Mouse (Mus musculus): ENCODE results near the gene Pitpnm1. TPM values are rescaled to one million over a fixed set of nuclear protein-coding genes. Genes with fewer than 3 reads are reported as not detected.
A peak's percentile ranks its signal among the peaks of the same experiment; 100 is the strongest.
"Not testable (repeated sequence)": the region's sequence is repeated elsewhere in the genome, so short reads cannot be mapped to it uniquely, and the experiment has no call there.

The Pitpnm1 gene
- polyA plus RNA-seq, 1 experiment from 2014 or later, result 15.8 TPM

DNA sequence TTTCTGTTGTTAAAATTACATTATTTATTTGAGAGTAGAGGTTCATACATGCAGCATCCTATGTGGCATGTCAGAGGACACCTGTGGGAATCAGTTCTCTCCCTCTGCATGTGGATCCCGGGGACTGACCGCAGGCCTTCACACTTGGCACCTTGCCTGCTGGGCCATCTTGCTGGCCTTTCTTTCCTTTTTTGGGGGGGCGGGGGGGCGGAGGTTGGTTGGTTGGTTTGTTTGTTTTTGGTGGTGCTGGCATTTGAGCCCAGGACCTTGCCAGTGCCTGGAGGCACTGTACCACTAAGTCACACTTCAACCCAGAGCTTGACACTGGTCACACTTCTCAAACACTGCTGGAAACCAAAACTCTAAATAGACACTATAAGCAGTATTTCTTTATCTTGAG, 34.6 kb downstream of the Pitpnm1 start:
- no peaks in the 10 kb centered on the region for H3K9me3 ChIP-seq (ENCODE audit: control insufficient read depth, low read length)
- no peaks in the 10 kb centered on the region for H3K27me3 ChIP-seq (ENCODE audit: control insufficient read depth, insufficient read depth, low read length)
- no peak overlapping the region for H3K4me2 ChIP-seq (replicated peaks; ENCODE audit: low read depth, low read length)
- 84% methylated on average over 4 of the region's 4 CpGs for WGBS
- no peak overlapping the region for H3K9ac ChIP-seq (ENCODE audit: low read depth, low read length)
- no peak overlapping the region for H3K27ac ChIP-seq (ENCODE audit: low read depth, low read length)
- no peak overlapping the region for H3K4me3 ChIP-seq (ENCODE audit: low read length)
- peaks cover 33% of the 10 kb centered on the region for H3K36me3 ChIP-seq (ENCODE audit: control insufficient read depth, insufficient read depth, low read length)
- ATAC-seq (ENCODE audit: low FRiP score, low TSS enrichment), result no peak
- H3K4me1 ChIP-seq (ENCODE audit: control insufficient read depth, insufficient read depth, low read length), result no peaks in the 10 kb centered on the region

DNA sequence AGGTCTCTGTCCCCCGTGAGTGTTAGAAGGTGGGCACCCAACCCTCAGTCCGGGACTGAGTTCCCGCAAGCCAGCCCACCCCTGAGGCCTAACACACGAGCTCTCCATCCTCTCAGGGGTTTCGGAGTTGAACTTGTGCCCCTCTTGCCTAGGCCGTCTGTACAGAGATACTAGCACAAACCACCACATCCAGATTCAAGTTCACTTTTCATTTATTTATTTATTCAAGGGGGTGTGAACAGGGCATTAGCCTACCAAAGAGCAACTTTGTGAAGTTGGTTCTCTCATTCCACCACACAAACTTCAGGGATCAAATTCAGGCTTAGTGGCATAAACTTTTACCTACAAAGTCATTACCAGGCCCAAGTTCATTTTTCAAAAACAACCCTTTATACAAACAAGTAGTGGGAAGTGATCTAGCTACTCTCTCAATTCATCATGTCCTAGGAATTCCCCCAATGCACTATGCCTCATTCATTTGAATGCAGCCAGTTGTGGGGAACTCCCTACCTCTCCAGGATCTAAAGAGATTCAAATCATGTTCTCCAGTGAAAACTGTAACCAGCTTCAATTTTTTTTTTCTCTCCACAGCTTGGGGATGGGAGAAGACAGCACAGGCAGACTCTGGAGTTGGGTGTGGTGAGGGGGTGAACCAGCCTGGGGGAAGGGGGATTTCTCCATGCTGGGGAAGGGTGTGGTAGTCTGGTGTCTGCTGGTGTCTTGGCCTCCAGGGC, 35.6 kb downstream of the Pitpnm1 start:
- H3K9ac ChIP-seq (ENCODE audit: low read depth, low read length); H3K4me1 ChIP-seq (ENCODE audit: control insufficient read depth, insufficient read depth, low read length); H3K27ac ChIP-seq (ENCODE audit: low read depth, low read length); H3K4me2 ChIP-seq (replicated peaks; ENCODE audit: low read depth, low read length); H3K27me3 ChIP-seq (ENCODE audit: control insufficient read depth, insufficient read depth, low read length); H3K4me3 ChIP-seq (ENCODE audit: low read length); ATAC-seq (ENCODE audit: low FRiP score, low TSS enrichment); H3K9me3 ChIP-seq (ENCODE audit: control insufficient read depth, low read length): not testable (repeated sequence)
- H3K36me3 ChIP-seq (ENCODE audit: control insufficient read depth, insufficient read depth, low read length), result peaks cover 23% of the 10 kb centered on the region
- 77% methylated on average over 6 of the region's 6 CpGs for WGBS

DNA sequence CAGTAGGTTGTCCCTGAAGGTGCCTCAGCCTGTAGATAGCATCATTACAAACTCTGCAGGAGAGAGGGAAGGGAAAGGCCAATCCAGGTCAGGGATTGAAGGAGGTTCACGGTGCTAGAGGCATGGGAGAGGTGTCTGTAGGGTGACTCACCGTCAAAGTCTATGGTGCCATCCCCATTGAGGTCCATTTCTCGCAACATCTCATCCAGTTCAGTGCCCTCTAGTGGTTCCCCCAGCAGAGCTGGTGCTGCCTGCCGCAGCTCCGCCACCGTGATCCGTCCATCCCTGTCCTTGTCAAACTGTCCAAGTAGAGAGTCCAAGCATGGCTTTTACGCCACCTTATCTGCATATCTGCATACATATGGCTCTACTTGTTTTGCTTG, 36.2 kb downstream of the Pitpnm1 start:
- not testable (repeated sequence) for H3K27me3 ChIP-seq (ENCODE audit: control insufficient read depth, insufficient read depth, low read length); H3K4me1 ChIP-seq (ENCODE audit: control insufficient read depth, insufficient read depth, low read length); H3K27ac ChIP-seq (ENCODE audit: low read depth, low read length); H3K9ac ChIP-seq (ENCODE audit: low read depth, low read length); H3K4me2 ChIP-seq (replicated peaks; ENCODE audit: low read depth, low read length); H3K4me3 ChIP-seq (ENCODE audit: low read length); H3K9me3 ChIP-seq (ENCODE audit: control insufficient read depth, low read length)
- H3K36me3 ChIP-seq (ENCODE audit: control insufficient read depth, insufficient read depth, low read length), result peaks cover 21% of the 10 kb centered on the region
- 24% methylated on average over 8 of the region's 8 CpGs for WGBS
- ATAC-seq (ENCODE audit: low FRiP score, low TSS enrichment), result 0 out of 2 replicates have a peak, but pooled peaks have one; percentile 22

DNA sequence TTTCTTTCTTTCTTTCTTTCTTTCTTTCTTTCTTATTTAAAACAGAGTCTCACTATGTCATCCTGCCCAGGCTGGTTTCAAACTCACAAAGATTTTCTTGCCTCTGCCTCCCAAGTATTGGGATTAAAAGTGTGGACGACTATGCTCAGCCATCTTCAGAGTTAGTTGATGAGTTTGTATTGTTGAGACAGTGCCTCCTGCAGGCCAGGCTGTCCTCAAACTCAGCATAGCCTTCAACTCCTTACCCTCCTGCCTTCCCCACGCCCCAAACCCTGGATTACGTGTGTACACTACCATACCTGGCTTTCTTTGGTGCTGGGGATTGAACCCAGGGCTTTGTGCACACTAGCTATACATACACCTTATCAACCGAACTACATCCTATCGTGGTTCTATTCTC, 36.7 kb downstream of the Pitpnm1 start:
- H3K4me3 ChIP-seq (ENCODE audit: low read length), result no peak overlapping the region
- H3K4me2 ChIP-seq (replicated peaks; ENCODE audit: low read depth, low read length), result no peak overlapping the region
- 73% methylated on average over 5 of the region's 5 CpGs for WGBS
- H3K9me3 ChIP-seq (ENCODE audit: control insufficient read depth, low read length), result no peaks in the 10 kb centered on the region
- no peak for ATAC-seq (ENCODE audit: low FRiP score, low TSS enrichment)
- no peak overlapping the region for H3K9ac ChIP-seq (ENCODE audit: low read depth, low read length)
- H3K27ac ChIP-seq (ENCODE audit: low read depth, low read length), result no peak overlapping the region
- no peaks in the 10 kb centered on the region for H3K4me1 ChIP-seq (ENCODE audit: control insufficient read depth, insufficient read depth, low read length)
- peaks cover 16% of the 10 kb centered on the region for H3K36me3 ChIP-seq (ENCODE audit: control insufficient read depth, insufficient read depth, low read length)
- H3K27me3 ChIP-seq (ENCODE audit: control insufficient read depth, insufficient read depth, low read length), result no peaks in the 10 kb centered on the region

DNA sequence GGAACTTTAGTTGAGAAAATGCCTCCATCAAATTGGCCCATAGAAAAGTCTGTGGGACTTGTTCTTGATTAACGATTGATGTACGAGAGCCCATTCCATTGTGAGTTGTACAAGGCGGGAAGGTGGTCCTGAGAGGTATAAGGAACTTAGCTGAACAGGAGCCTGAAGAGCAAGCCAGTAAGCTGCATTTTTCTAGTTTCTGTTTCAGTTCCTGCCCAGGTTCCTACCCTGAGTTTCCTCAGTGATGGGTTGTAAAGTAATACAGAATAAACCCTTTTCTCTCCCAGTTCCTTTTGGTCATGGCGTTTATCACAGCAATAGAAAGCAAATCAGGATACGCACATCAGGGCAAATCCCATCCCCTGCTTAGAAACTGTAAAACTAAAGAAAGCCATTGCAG, 38.1 kb downstream of the Pitpnm1 start:
- H3K27ac ChIP-seq (ENCODE audit: low read depth, low read length), result no peak overlapping the region

DNA sequence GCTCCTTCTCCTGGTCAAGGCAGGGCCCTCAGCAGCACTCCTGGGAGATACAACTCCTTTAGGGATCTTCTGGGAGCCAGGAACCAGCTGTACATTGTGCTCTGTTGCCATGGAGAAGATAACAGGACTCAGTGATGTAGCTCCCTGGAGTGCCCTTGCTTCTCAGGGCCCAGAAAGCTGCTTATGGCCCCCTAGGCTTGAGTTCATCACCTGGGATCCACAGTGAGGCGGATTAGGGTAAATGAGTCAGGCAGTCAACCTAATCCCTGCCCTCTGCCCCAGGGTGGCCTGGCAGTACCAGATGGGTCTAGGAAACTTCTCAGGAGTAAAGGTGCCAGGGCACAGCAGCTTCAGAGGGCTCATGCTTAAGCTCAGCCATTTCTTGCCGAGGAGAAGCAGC, 39.6 kb downstream of the Pitpnm1 start, which contains the start of gene Gpr152:
Gene Gpr152, plus strand, starts transcription at position 342 of the 400 bp plus-strand sequence.
- WGBS, result 89% methylated on average over 2 of the region's 2 CpGs
- H3K4me3 ChIP-seq (ENCODE audit: low read length), result no peak within 1 kb of the TSS
- no peaks in the 10 kb centered on the region for H3K9me3 ChIP-seq (ENCODE audit: control insufficient read depth, low read length)
- no peak within 1 kb of the TSS for H3K9ac ChIP-seq (ENCODE audit: low read depth, low read length)
- no peaks in the 10 kb centered on the region for H3K27me3 ChIP-seq (ENCODE audit: control insufficient read depth, insufficient read depth, low read length)
- ATAC-seq (ENCODE audit: low FRiP score, low TSS enrichment), result no peak
- H3K4me1 ChIP-seq (ENCODE audit: control insufficient read depth, insufficient read depth, low read length), result no peaks in the 10 kb centered on the region
- H3K36me3 ChIP-seq (ENCODE audit: control insufficient read depth, insufficient read depth, low read length), result no peaks in the 10 kb centered on the region
- H3K4me2 ChIP-seq (replicated peaks; ENCODE audit: low read depth, low read length), result no peak within 1 kb of the TSS
- H3K27ac ChIP-seq (ENCODE audit: low read depth, low read length), result no peak within 1 kb of the TSS

More for the DNA sequence above, 38.1 kb downstream of the Pitpnm1 start:
- Histone ChIP-seq H3K4me1 (ENCODE audit: control insufficient read depth, insufficient read depth, low read length) (no peaks in the 10 kb centered on the region), H3K9me3 (ENCODE audit: control insufficient read depth, low read length) (no peaks in the 10 kb centered on the region), H3K27me3 (ENCODE audit: control insufficient read depth, insufficient read depth, low read length) (no peaks in the 10 kb centered on the region), H3K36me3 (ENCODE audit: control insufficient read depth, insufficient read depth, low read length) (peaks cover 1% of the 10 kb centered on the region; the same call in 1 of the 2 replicates), H3K4me2 (replicated peaks; ENCODE audit: low read depth, low read length) (no peak overlapping the region), H3K4me3 (ENCODE audit: low read length) (no peak overlapping the region), H3K9ac (ENCODE audit: low read depth, low read length) (no peak overlapping the region)
- ATAC-seq (ENCODE audit: low FRiP score, low TSS enrichment), result no peak
- 77% methylated on average over 5 of the region's 5 CpGs for WGBS

DNA sequence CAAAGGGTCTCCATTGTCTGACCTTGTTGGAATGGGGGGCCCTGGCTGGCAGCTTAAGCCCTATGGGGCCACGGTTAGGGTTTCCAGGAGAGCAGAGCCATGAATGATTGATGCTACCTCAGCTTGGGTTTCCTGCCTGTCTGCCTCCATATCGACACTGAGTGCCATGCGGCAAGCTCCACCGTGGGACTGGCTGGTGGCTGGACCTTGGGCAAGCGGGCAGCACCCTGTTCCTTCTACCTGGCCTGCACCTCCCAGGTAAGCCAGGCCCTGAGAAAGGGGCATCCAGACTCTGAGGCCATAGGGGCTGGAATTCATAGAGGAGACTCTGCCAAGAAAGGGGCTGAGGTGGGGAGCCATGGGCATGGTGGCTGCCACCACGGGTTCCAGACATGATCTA, 40.3 kb downstream of the Pitpnm1 start:
- ATAC-seq (ENCODE audit: low FRiP score, low TSS enrichment), result no peak
- Histone ChIP-seq H3K4me2 (replicated peaks; ENCODE audit: low read depth, low read length) (no peak overlapping the region), H3K27ac (ENCODE audit: low read depth, low read length) (no peak overlapping the region), H3K9ac (ENCODE audit: low read depth, low read length) (no peak overlapping the region), H3K4me1 (ENCODE audit: control insufficient read depth, insufficient read depth, low read length) (no peaks in the 10 kb centered on the region), H3K4me3 (ENCODE audit: low read length) (no peak overlapping the region), H3K27me3 (ENCODE audit: control insufficient read depth, insufficient read depth, low read length) (no peaks in the 10 kb centered on the region), H3K36me3 (ENCODE audit: control insufficient read depth, insufficient read depth, low read length) (no peaks in the 10 kb centered on the region), H3K9me3 (ENCODE audit: control insufficient read depth, low read length) (no peaks in the 10 kb centered on the region)
- WGBS, result 63% methylated on average over 6 of the region's 6 CpGs

DNA sequence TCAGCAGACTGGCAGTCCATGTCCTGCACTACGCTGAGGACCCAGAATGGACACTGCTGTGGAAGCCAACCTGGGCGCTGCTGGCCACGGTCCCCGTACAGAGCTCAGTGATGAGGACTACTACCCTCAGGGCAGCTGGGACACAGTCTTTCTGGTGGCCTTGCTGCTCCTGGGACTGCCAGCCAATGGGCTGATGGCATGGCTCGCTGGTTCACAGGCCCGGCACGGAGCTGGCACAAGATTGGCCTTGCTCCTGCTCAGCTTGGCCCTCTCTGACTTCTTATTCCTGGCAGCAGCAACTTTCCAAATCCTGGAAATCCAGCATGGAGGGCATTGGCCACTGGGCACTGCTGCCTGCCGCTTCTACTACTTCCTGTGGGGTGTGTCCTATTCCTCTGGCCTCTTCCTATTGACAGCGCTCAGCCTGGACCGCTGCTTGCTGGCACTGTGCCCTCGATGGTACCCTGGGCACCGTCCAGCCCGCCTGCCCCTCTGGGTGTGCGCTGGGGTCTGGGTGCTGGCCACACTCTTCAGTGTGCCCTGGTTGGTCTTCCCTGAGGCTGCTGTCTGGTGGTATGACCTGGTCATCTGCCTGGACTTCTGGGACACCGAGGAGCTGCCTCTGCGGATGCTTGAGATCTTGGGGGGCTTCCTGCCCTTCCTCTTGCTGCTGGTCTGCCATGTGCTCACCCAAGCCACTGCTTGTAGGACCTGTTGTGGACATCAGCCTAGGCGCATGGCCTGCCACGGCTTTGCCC, 42.8 kb downstream of the Pitpnm1 start:
- Histone ChIP-seq H3K4me3 (ENCODE audit: low read length) (no peak overlapping the region), H3K27ac (ENCODE audit: low read depth, low read length) (no peak overlapping the region), H3K9me3 (ENCODE audit: control insufficient read depth, low read length) (no peaks in the 10 kb centered on the region), H3K9ac (ENCODE audit: low read depth, low read length) (no peak overlapping the region), H3K4me2 (replicated peaks; ENCODE audit: low read depth, low read length) (no peak overlapping the region), H3K4me1 (ENCODE audit: control insufficient read depth, insufficient read depth, low read length) (peaks cover under 1% of the 10 kb centered on the region), H3K27me3 (ENCODE audit: control insufficient read depth, insufficient read depth, low read length) (no peaks in the 10 kb centered on the region), H3K36me3 (ENCODE audit: control insufficient read depth, insufficient read depth, low read length) (no peaks in the 10 kb centered on the region)
- WGBS, result 92% methylated on average over 18 of the region's 18 CpGs
- no peak for ATAC-seq (ENCODE audit: low FRiP score, low TSS enrichment)

DNA sequence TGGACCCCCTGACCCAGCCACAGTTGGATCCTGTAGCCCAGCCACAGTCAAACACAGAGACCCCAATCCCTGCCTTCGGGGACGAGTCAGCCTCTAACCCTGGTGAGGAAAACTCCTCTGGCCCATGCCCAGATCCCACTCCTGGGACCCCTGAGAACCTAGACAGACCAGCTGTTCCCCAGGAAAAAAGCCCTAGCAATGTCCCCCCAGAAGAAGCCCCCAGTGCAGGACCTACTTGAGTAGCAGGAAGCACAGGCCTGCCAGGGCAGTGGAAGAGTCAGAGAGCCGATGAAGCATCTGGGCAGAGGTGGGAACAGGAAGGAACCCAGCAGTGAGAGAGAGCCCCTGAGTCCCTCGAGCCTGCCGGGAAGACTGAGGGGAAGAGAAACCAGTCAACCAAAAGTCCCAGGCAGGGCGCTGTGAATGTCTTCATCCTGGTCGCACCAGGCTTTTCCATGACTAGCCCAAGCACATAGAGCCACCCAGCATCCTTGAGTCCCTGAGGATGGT, 44.0 kb downstream of the Pitpnm1 start, which contains the start of gene Cabp4:
Gene Cabp4, minus strand, starts transcription at position 275 of the 510 bp plus-strand sequence.
- ATAC-seq (ENCODE audit: low FRiP score, low TSS enrichment), result no peak
- Histone ChIP-seq H3K4me1 (ENCODE audit: control insufficient read depth, insufficient read depth, low read length) (peaks cover 6% of the 10 kb centered on the region), H3K36me3 (ENCODE audit: control insufficient read depth, insufficient read depth, low read length) (no peaks in the 10 kb centered on the region), H3K27me3 (ENCODE audit: control insufficient read depth, insufficient read depth, low read length) (no peaks in the 10 kb centered on the region), H3K4me3 (ENCODE audit: low read length) (no peak within 1 kb of the TSS), H3K4me2 (replicated peaks; ENCODE audit: low read depth, low read length) (no peak within 1 kb of the TSS), H3K27ac (ENCODE audit: low read depth, low read length) (no peak within 1 kb of the TSS), H3K9me3 (ENCODE audit: control insufficient read depth, low read length) (no peaks in the 10 kb centered on the region), H3K9ac (ENCODE audit: low read depth, low read length) (no peak within 1 kb of the TSS)
- 78% methylated on average over 7 of the region's 7 CpGs for WGBS
